Mouse (Mus musculus): Measurements from ENCODE around the gene Hs6st3. TPM values are rescaled to one million over a fixed set of nuclear protein-coding genes. Genes with fewer than 3 reads are reported as not detected.

Hs6st3 gene
- polyA plus RNA-seq, 1 experiment from 2014 or later = not detected

GRCm38 (mm10) chr14:119347236-119347635 is 209.1 kb downstream of the Hs6st3 start:
- no peaks in the 10 kb centered on the region for H3K9me3 ChIP-seq (replicated peaks)
- no peaks in the 10 kb centered on the region for H3K36me3 ChIP-seq (replicated peaks)
- H3K27ac ChIP-seq (replicated peaks) = no peak overlapping the region
- no peak for ATAC-seq (ENCODE audit: insufficient read depth)
- no peak overlapping the region for H3K4me2 ChIP-seq
- H3K4me1 ChIP-seq (replicated peaks) = no peaks in the 10 kb centered on the region
- WGBS (ENCODE audit: insufficient replicate concordance) = 68% methylated on average over 11 of the region's 11 CpGs
- H3K4me3 ChIP-seq (replicated peaks) = no peak overlapping the region
- no peaks in the 10 kb centered on the region for H3K27me3 ChIP-seq
- no peak overlapping the region for H3K9ac ChIP-seq

DNA sequence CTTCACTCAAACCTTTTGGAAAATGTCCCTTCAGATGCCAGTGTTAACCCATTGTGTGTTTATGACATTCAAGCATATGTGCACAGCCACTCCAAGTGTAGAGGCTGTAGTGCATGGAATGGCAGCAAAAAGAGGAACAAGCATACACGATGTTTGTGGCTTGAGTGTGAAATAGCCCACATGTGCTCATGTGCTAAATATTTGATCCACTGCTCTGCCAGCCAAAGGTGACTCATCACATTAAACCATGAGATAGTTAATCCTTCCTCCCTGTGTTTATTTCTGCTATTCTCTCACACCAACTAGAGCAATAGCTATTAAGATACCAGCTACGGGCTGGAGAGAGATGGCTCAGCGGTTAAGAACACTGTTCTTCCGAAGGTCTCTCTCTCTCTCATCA is 223.3 kb downstream of the Hs6st3 start:
- no peak overlapping the region for H3K9ac ChIP-seq
- no peaks in the 10 kb centered on the region for H3K36me3 ChIP-seq (replicated peaks)
- no peak overlapping the region for H3K4me2 ChIP-seq
- no peaks in the 10 kb centered on the region for H3K27me3 ChIP-seq
- no peak for ATAC-seq (ENCODE audit: insufficient read depth)
- H3K4me3 ChIP-seq (replicated peaks) = no peak overlapping the region
- no peaks in the 10 kb centered on the region for H3K9me3 ChIP-seq (replicated peaks)
- H3K27ac ChIP-seq (replicated peaks) = no peak overlapping the region
- H3K4me1 ChIP-seq (replicated peaks) = no peaks in the 10 kb centered on the region
- WGBS (ENCODE audit: insufficient replicate concordance) = 58% methylated on average over 4 of the region's 4 CpGs

DNA sequence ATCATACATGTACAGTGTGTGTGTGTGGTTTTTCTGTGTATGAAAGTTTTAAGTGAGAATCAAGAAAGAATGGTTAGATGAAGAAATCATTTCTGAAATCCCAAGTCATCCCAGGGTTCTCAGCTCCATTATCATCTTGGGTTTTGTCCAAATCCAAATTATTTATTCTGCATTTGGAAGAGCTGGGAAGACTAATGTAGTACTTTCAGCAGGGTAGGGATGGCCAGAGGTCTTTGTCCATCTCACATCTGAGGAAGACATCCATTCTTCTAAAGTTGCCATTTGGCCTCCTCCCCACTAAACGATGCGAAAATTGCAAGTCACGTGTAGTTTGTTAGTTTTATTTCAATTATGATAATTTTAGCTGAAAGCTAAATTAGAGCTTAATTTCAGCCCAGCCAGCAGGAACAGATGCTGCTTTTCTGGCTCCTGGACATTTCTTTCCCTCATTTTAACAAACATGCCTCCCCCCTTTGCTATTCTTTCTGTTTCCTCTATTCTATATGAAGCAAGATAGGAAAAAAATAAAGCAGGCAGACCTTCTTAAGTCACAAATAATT is 229.8 kb downstream of the Hs6st3 start:
- no peak overlapping the region for H3K4me2 ChIP-seq
- no peaks in the 10 kb centered on the region for H3K27me3 ChIP-seq
- no peaks in the 10 kb centered on the region for H3K4me1 ChIP-seq (replicated peaks)
- no peaks in the 10 kb centered on the region for H3K9me3 ChIP-seq (replicated peaks)
- no peaks in the 10 kb centered on the region for H3K36me3 ChIP-seq (replicated peaks)
- H3K9ac ChIP-seq = no peak overlapping the region
- ATAC-seq (ENCODE audit: insufficient read depth) = no peak
- H3K4me3 ChIP-seq (replicated peaks) = no peak overlapping the region
- 75% methylated on average over 3 of the region's 3 CpGs for WGBS (ENCODE audit: insufficient replicate concordance)
- H3K27ac ChIP-seq (replicated peaks) = no peak overlapping the region

DNA sequence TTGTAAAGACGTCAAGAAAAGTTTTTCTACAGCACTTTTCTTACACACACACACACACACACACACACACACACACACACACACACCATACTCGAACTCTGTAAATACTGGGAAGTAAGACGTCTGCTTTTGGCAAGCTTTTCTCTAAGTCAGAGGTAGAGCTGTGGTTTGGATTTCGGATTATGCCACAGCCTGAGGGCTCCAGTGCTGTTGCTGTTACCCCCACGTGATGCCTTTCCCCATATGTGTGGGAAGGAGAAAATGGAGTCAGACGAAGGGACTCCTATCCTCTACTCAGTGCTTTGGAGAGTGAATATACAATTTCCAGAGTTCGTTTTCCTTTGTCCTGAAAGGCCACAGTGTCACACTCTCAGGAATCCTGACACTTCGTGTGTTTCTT is 231.1 kb downstream of the Hs6st3 start:
- Histone ChIP-seq H3K4me2 (no peak overlapping the region), H3K4me3 (replicated peaks) (no peak overlapping the region), H3K27me3 (no peaks in the 10 kb centered on the region), H3K9ac (no peak overlapping the region), H3K9me3 (replicated peaks) (no peaks in the 10 kb centered on the region), H3K27ac (replicated peaks) (no peak overlapping the region), H3K36me3 (replicated peaks) (no peaks in the 10 kb centered on the region), H3K4me1 (replicated peaks) (no peaks in the 10 kb centered on the region)
- 57% methylated on average over 8 of the region's 8 CpGs for WGBS (ENCODE audit: insufficient replicate concordance)
- no peak for ATAC-seq (ENCODE audit: insufficient read depth)

DNA sequence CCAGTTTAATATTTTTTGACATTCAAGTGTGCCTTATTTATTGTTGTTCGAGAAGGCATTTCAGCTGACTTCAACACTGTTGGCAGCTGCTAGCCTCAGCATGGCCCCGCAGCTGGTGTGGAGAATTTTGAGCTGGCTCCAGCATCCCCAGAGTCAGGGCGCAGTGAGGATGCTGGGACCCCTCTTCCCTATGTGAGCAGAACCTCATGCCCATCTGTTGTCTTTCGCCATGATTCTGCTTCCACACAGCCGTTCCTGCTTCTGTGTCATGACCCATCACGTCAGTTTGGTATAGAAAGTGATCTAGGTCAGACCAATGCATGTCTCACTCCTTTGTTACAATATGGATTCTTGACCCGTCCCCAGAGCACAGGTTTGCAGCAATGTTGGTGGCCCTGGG is 231.9 kb downstream of the Hs6st3 start:
- ATAC-seq (ENCODE audit: insufficient read depth) = no peak
- Histone ChIP-seq H3K4me2 (no peak overlapping the region), H3K9ac (no peak overlapping the region), H3K36me3 (replicated peaks) (no peaks in the 10 kb centered on the region), H3K9me3 (replicated peaks) (no peaks in the 10 kb centered on the region; the same call in 1 of the 2 replicates), H3K4me1 (replicated peaks) (no peaks in the 10 kb centered on the region), H3K4me3 (replicated peaks) (no peak overlapping the region), H3K27me3 (no peaks in the 10 kb centered on the region), H3K27ac (replicated peaks) (no peak overlapping the region)
- 64% methylated on average over 7 of the region's 7 CpGs for WGBS (ENCODE audit: insufficient replicate concordance)

DNA sequence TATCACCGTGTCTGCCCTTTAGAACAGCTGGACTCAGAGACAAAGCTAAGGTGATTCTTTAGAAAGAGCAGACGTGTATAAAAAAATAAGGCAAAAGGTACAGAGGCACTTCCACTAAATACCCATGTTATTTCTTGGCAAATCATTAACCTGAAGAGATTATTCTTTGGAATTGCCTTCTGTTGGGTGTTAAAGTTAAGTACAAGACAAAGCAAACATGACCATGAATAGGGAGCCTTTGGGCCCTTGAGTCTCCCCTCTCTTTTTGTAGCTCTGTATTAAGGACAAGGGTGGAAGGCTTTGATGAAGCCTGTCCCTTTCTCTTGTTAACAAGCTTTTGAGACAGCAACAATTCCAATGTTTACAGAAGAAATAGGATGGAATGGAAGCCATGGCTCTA is 241.2 kb downstream of the Hs6st3 start:
- no peak for ATAC-seq (ENCODE audit: insufficient read depth)

DNA sequence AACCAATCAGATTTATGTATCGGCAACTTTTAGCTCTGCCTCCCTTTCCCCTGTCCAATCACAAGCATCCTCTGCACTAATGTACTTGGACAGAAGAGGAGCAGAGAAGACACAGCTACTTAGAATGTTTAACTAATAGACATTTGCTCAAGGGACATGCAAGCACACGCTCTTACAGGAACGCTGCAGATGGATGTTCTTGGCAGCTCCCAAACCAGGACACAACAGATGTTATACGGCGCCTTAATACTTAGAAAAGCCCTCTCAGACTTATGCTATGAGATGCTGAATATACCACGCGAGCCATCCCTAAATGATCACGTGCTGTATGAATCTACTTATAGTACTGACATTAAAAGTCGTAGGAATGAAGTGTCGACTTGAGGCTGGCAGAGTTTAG is 263.5 kb downstream of the Hs6st3 start:
- H3K36me3 ChIP-seq (replicated peaks) = no peaks in the 10 kb centered on the region
- H3K27ac ChIP-seq (replicated peaks) = no peak overlapping the region
- WGBS (ENCODE audit: insufficient replicate concordance) = 72% methylated on average over 10 of the region's 10 CpGs
- no peak overlapping the region for H3K4me2 ChIP-seq
- H3K9ac ChIP-seq = no peak overlapping the region
- no peaks in the 10 kb centered on the region for H3K4me1 ChIP-seq (replicated peaks)
- no peak for ATAC-seq (ENCODE audit: insufficient read depth)
- no peaks in the 10 kb centered on the region for H3K27me3 ChIP-seq
- no peak overlapping the region for H3K4me3 ChIP-seq (replicated peaks)
- no peaks in the 10 kb centered on the region for H3K9me3 ChIP-seq (replicated peaks)

More for the DNA sequence above, 241.2 kb downstream of the Hs6st3 start:
- Histone ChIP-seq H3K4me1 (replicated peaks) (no peaks in the 10 kb centered on the region), H3K36me3 (replicated peaks) (no peaks in the 10 kb centered on the region), H3K27me3 (no peaks in the 10 kb centered on the region), H3K9ac (no peak overlapping the region), H3K9me3 (replicated peaks) (no peaks in the 10 kb centered on the region; the same call in 1 of the 2 replicates), H3K27ac (replicated peaks) (no peak overlapping the region), H3K4me3 (replicated peaks) (no peak overlapping the region), H3K4me2 (no peak overlapping the region)
- 48% methylated on average over 2 of the region's 2 CpGs for WGBS (ENCODE audit: insufficient replicate concordance)

DNA sequence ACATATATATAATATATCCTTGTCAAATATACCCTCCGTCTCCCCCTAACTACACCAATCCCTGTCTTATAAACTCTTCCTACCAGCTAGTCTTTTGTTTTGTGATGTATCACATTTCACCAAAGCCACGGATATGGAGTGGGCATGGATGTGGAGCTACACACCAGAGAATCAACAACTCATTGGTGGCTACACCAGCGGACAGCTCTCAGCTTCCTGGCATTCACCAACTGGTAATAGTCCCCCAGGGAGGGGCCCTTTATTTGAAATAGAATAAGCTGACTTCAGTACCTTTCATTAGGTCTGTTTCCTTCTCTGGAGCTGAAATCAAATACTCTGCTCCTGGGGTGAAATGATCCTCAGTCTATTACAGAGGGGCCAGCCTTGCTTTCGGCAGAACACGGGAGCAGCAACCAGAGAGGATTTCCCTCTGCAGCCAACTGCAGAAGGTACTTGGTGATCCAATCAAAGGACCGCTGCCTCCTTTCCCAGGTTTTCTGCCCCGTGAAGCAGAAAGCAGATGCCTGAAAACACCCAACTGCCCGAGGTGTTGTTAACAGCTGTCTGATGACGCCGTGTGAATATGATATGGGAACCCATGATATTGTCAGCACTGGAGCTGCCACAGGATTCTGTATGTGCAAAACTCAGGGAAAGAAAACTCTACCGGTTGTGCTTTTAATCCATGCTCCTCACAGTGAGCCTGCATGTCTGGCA is 271.4 kb downstream of the Hs6st3 start:
- H3K4me1 ChIP-seq (replicated peaks) = no peaks in the 10 kb centered on the region
- no peak overlapping the region for H3K4me2 ChIP-seq
- ATAC-seq (ENCODE audit: insufficient read depth) = no peak
- H3K9ac ChIP-seq = no peak overlapping the region
- no peaks in the 10 kb centered on the region; the same call in 1 of the 2 replicates for H3K9me3 ChIP-seq (replicated peaks)
- no peaks in the 10 kb centered on the region for H3K36me3 ChIP-seq (replicated peaks)
- no peak overlapping the region for H3K27ac ChIP-seq (replicated peaks)
- H3K4me3 ChIP-seq (replicated peaks) = no peak overlapping the region
- 64% methylated on average over 11 of the region's 11 CpGs for WGBS (ENCODE audit: insufficient replicate concordance)
- H3K27me3 ChIP-seq = no peaks in the 10 kb centered on the region

- H3K4me2 ChIP-seq = no peak overlapping the region
- no peaks in the 10 kb centered on the region for H3K9me3 ChIP-seq (replicated peaks)
- no peak for ATAC-seq (ENCODE audit: insufficient read depth)
- no peak overlapping the region for H3K27ac ChIP-seq (replicated peaks)
- no peak overlapping the region for H3K4me3 ChIP-seq (replicated peaks)
- no peaks in the 10 kb centered on the region for H3K36me3 ChIP-seq (replicated peaks)
- H3K4me1 ChIP-seq (replicated peaks) = no peaks in the 10 kb centered on the region
- 63% methylated on average over 5 of the region's 5 CpGs for WGBS (ENCODE audit: insufficient replicate concordance)
- no peak overlapping the region for H3K9ac ChIP-seq
- no peaks in the 10 kb centered on the region for H3K27me3 ChIP-seq
Measured at GRCm38 (mm10) chr14:119422894-119423293, 284.8 kb downstream of the Hs6st3 start.

DNA sequence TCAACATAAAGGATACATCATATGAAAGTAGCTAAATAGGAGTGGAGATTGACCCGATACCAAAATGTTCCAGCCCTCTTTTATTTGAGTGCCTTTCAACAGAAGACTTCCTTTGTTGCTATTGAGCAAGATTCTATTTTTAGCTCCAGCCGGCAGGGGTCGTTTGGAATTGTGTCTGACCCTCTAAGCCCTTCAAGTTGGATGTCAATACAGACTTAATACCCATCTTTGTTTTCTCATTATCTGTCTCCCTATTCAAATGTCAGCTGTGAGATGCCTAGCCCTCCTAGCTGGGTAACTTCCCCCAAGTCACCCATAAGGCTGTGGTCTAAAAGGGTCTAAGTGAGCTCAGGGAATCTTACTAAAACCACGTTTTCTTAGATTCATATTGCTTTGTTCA is 312.3 kb downstream of the Hs6st3 start:
- no peak overlapping the region for H3K4me2 ChIP-seq
- no peak for ATAC-seq (ENCODE audit: insufficient read depth)
- whole genome bisulfite sequencing (ENCODE audit: insufficient replicate concordance) = 22% methylated on average over 4 of the region's 4 CpGs
- H3K9me3 ChIP-seq (replicated peaks) = no peaks in the 10 kb centered on the region
- no peak overlapping the region for H3K9ac ChIP-seq
- H3K4me1 ChIP-seq (replicated peaks) = no peaks in the 10 kb centered on the region
- H3K27ac ChIP-seq (replicated peaks) = no peak overlapping the region
- no peaks in the 10 kb centered on the region for H3K27me3 ChIP-seq
- H3K36me3 ChIP-seq (replicated peaks) = no peaks in the 10 kb centered on the region
- H3K4me3 ChIP-seq (replicated peaks) = no peak overlapping the region

GRCm38 (mm10) chr14:119451594-119451993 is 313.5 kb downstream of the Hs6st3 start:
- Histone ChIP-seq H3K27me3 (no peaks in the 10 kb centered on the region), H3K9me3 (replicated peaks) (no peaks in the 10 kb centered on the region), H3K4me2 (no peak overlapping the region), H3K36me3 (replicated peaks) (no peaks in the 10 kb centered on the region), H3K9ac (no peak overlapping the region), H3K27ac (replicated peaks) (no peak overlapping the region), H3K4me1 (replicated peaks) (no peaks in the 10 kb centered on the region), H3K4me3 (replicated peaks) (no peak overlapping the region)
- ATAC-seq (ENCODE audit: insufficient read depth) = no peak

DNA sequence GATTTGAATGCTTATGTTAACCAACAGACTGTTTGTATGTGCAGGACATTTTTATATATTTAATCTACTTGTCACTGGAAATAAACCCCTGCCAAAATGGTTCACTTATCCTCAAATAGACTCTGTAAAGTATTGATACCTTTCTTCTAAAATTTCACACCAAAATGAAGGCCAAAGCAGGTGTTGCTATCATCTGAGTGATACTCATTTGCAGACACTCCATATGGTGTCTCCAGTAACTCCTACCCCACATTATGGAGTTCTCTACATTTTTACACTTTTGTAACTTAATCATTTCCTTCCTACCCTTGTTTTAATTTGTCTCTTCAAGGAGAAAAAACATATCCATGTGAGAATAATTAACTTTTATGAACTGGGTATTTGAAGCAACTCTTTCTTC is 314.2 kb downstream of the Hs6st3 start:
- ATAC-seq (ENCODE audit: insufficient read depth) = no peak
- no peaks in the 10 kb centered on the region for H3K36me3 ChIP-seq (replicated peaks)
- no peak overlapping the region for H3K27ac ChIP-seq (replicated peaks)
- no peak overlapping the region for H3K4me3 ChIP-seq (replicated peaks)
- no peaks in the 10 kb centered on the region for H3K9me3 ChIP-seq (replicated peaks)
- H3K27me3 ChIP-seq = no peaks in the 10 kb centered on the region
- no peaks in the 10 kb centered on the region for H3K4me1 ChIP-seq (replicated peaks)
- H3K9ac ChIP-seq = no peak overlapping the region
- no peak overlapping the region for H3K4me2 ChIP-seq

All from liver, embryonic 15.5 days (tissue).